ENCODE assay signal across 9 mouse cellular contexts in the genomic region with DNA sequence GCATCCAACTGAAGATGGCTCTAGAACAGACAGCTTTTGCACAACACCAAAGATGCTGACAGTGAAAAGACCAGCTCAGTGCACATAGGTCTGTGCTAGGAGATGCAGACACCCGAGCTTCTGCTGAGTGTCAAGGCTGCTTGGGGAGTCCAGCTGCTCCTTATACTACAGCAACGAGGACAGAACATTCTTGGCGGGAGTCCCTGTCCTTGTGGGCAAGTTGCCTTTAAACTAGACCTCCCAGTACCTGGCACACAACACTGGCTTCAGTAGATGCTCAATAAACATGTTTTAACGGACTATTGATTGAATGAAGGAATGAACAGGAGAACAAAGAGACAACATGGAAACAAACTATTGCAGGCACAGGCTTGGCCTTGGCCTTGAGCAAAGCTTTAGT.
DNase-seq lines count a peak whose midpoint lies in the region; ATAC-seq lines count a peak whose summit lies in the region.
"Had no signal": no experiment of that assay in that cellular context is flagged by ENCODE, and none has a peak within 500 bp of the region (broad histone marks: within the 10 kb centered on the region; RNA-seq: fewer than 3 reads in every experiment).

No protein-coding gene starts in this region.

- H3K36me3 ChIP-seq in neural tube, embryonic 15.5 days: no peaks in the 10 kb centered on the region
- H3K36me3 ChIP-seq in limb, embryonic 15.5 days: no peaks in the 10 kb centered on the region
- no peaks in the 10 kb centered on the region for H3K36me3 ChIP-seq in hindbrain, embryonic 16.5 days (ENCODE audit: control insufficient read depth, insufficient read depth, low read length)
- H3K36me3 ChIP-seq in forebrain, embryonic 14.5 days (ENCODE audit: control insufficient read depth, insufficient read depth, low read length): no peaks in the 10 kb centered on the region
- H3K36me3 ChIP-seq: liver, embryonic 15.5 days had no signal

- no peak for ATAC-seq in neural tube, embryonic 15.5 days (ENCODE audit: low FRiP score)
- ATAC-seq in limb, embryonic 15.5 days (ENCODE audit: insufficient number of reproducible peaks, low FRiP score, low TSS enrichment, low read depth): peak; percentile 74
- no peak for ATAC-seq in hindbrain, embryonic 16.5 days
- no peak for ATAC-seq in forebrain, embryonic 14.5 days

- H3K4me3 ChIP-seq in neural tube, embryonic 15.5 days (replicated peaks): no peak overlapping the region
- no peak overlapping the region for H3K4me3 ChIP-seq in limb, embryonic 15.5 days
- H3K4me3 ChIP-seq in hindbrain, embryonic 16.5 days (ENCODE audit: low read length): no peak overlapping the region
- no peak overlapping the region for H3K4me3 ChIP-seq in forebrain, embryonic 14.5 days (ENCODE audit: low read depth, low read length)
- H3K4me3 ChIP-seq: liver, embryonic 15.5 days had no signal

- no peak overlapping the region for H3K4me2 ChIP-seq in neural tube, embryonic 15.5 days
- no peak overlapping the region for H3K4me2 ChIP-seq in limb, embryonic 15.5 days
- no peak overlapping the region for H3K4me2 ChIP-seq in hindbrain, embryonic 16.5 days (ENCODE audit: low read length)
- no peak overlapping the region for H3K4me2 ChIP-seq in forebrain, embryonic 14.5 days (ENCODE audit: low read length)
- H3K4me2 ChIP-seq: liver, embryonic 15.5 days had no signal

- WGBS in neural tube, embryonic 15.5 days: 68% methylated on average over 4 of the region's 4 CpGs
- WGBS in limb, embryonic 15.5 days: 30% methylated on average over 4 of the region's 4 CpGs
- WGBS in hindbrain, embryonic 16.5 days: 62% methylated on average over 4 of the region's 4 CpGs
- WGBS in forebrain, embryonic 14.5 days: 59% methylated on average over 4 of the region's 4 CpGs

- H3K9me3 ChIP-seq in neural tube, embryonic 15.5 days (replicated peaks): no peaks in the 10 kb centered on the region
- no peaks in the 10 kb centered on the region for H3K9me3 ChIP-seq in limb, embryonic 15.5 days
- H3K9me3 ChIP-seq in hindbrain, embryonic 16.5 days (ENCODE audit: control insufficient read depth, low read length): no peaks in the 10 kb centered on the region
- no peaks in the 10 kb centered on the region for H3K9me3 ChIP-seq in forebrain, embryonic 14.5 days (replicated peaks; ENCODE audit: control insufficient read depth, low read length)
- H3K9me3 ChIP-seq: liver, embryonic 15.5 days had no signal

- H3K27me3 ChIP-seq in neural tube, embryonic 15.5 days (replicated peaks): no peaks in the 10 kb centered on the region
- H3K27me3 ChIP-seq in limb, embryonic 15.5 days: no peaks in the 10 kb centered on the region
- H3K27me3 ChIP-seq in hindbrain, embryonic 16.5 days (replicated peaks; ENCODE audit: control insufficient read depth, insufficient read depth, low read length): no peaks in the 10 kb centered on the region
- H3K27me3 ChIP-seq in forebrain, embryonic 14.5 days (replicated peaks; ENCODE audit: control insufficient read depth, insufficient read depth, low read length): no peaks in the 10 kb centered on the region
- H3K27me3 ChIP-seq: liver, embryonic 15.5 days had no signal

- no peak for DNase-seq in neural tube, embryonic 10.5 days (ENCODE audit: extremely low spot score, low spot score)
- DNase-seq in gastrocnemius, postnatal 25 days: peak; percentile 71
- peak; percentile 89 for DNase-seq in testis, postnatal 10 days (ENCODE audit: low spot score)
- DNase-seq in frontal cortex, postnatal 10 days (ENCODE audit: low spot score in 2 of 2): no peak
- DNase-seq in forebrain, embryonic 14.5 days (ENCODE audit: low spot score): no peak

- H3K4me1 ChIP-seq in neural tube, embryonic 15.5 days: peaks cover 4% of the 10 kb centered on the region; the same call in 1 of the 2 replicates
- peaks cover 33% of the 10 kb centered on the region for H3K4me1 ChIP-seq in limb, embryonic 15.5 days
- H3K4me1 ChIP-seq in hindbrain, embryonic 16.5 days (ENCODE audit: control insufficient read depth, insufficient read depth, low read depth, low read length): peaks cover 3% of the 10 kb centered on the region; the same call in 1 of the 2 replicates
- H3K4me1 ChIP-seq in forebrain, embryonic 14.5 days (ENCODE audit: control insufficient read depth, insufficient read depth, low read length): no peaks in the 10 kb centered on the region
- H3K4me1 ChIP-seq: liver, embryonic 15.5 days had no signal

- no peak overlapping the region for H3K9ac ChIP-seq in neural tube, embryonic 15.5 days (replicated peaks)
- H3K9ac ChIP-seq in limb, embryonic 15.5 days: no peak overlapping the region
- no peak overlapping the region for H3K9ac ChIP-seq in hindbrain, embryonic 16.5 days (ENCODE audit: low read depth, low read length)
- no peak overlapping the region for H3K9ac ChIP-seq in forebrain, embryonic 14.5 days (ENCODE audit: low read length)
- H3K9ac ChIP-seq: liver, embryonic 15.5 days had no signal

- H3K27ac ChIP-seq in neural tube, embryonic 15.5 days (replicated peaks): 0 out of 2 replicates have a peak overlapping the region, but pooled peaks have one; percentile 5
- H3K27ac ChIP-seq in limb, embryonic 15.5 days: peak overlapping the region; percentile 83
- no peak overlapping the region for H3K27ac ChIP-seq in hindbrain, embryonic 16.5 days (ENCODE audit: low read depth, low read length)
- H3K27ac ChIP-seq in forebrain, embryonic 14.5 days (ENCODE audit: low read depth, low read length): no peak overlapping the region
- H3K27ac ChIP-seq: liver, embryonic 15.5 days had no signal

Comparison
In these comparisons a context has a peak if more than half of its experiments do, and no peak if none do; other contexts are left out.
1. H3K27ac ChIP-seq: peak in neural tube, embryonic 15.5 days (single experiment) and limb, embryonic 15.5 days (single experiment); none in hindbrain, embryonic 16.5 days (single experiment) and forebrain, embryonic 14.5 days (single experiment).
2. DNase-seq: peak in gastrocnemius, postnatal 25 days (single experiment) and testis, postnatal 10 days (single experiment); none in neural tube, embryonic 10.5 days (single experiment), frontal cortex, postnatal 10 days (0 of 2) and forebrain, embryonic 14.5 days (single experiment).